Mouse (Mus musculus) kidney, postnatal 0 days (tissue): Measurements from ENCODE around the gene Mgarp. TPM values are rescaled to one million over a fixed set of nuclear protein-coding genes. Genes with fewer than 3 reads are reported as not detected.

Source experiments
- ATAC-seq: fragments of 200-750 bp; cut with Nextera tagmentation; replicated peaks from 2 replicates; pipeline ENCODE4 v1.8.0; 2017; ENCODE audit warnings: low read depth, moderate number of reproducible peaks, moderate TSS enrichment, moderate library complexity; ENCODE audit not compliant: low FRiP score
- DNase-seq: peaks from one replicate; pipeline ENCODE4 v3.0.0-alpha.2; 2016; ENCODE audit warnings: low spot score
- H3K27ac ChIP-seq: fragments of 300-500 bp; sonication (generic); 2 replicates; pipeline ENCODE4 v1.5.1; 2014; ENCODE audit warnings: mild to moderate bottlenecking
- H3K27me3 ChIP-seq: fragments of 300-500 bp; sonication (generic); 2 replicates; pipeline ENCODE4 v1.6.1; 2014; ENCODE audit warnings: low read length, mixed read lengths; ENCODE audit not compliant: insufficient read depth
- H3K36me3 ChIP-seq: fragments of 300-500 bp; sonication (generic); 2 replicates; pipeline ENCODE4 v1.6.1; 2014; ENCODE audit warnings: low read length, mixed read lengths; ENCODE audit not compliant: insufficient read depth
- H3K4me1 ChIP-seq: fragments of 300-500 bp; sonication (generic); replicated peaks from 2 replicates; pipeline ENCODE4 v1.6.1; 2014; ENCODE audit warnings: antibody characterized with exemption, low read length, mixed read lengths; ENCODE audit not compliant: insufficient read depth
- H3K4me2 ChIP-seq: fragments of 300-500 bp; sonication (generic); 2 replicates; pipeline ENCODE4 v1.6.1; 2014; ENCODE audit warnings: mild to moderate bottlenecking, low read length, moderate library complexity, mixed read lengths
- H3K4me3 ChIP-seq: fragments of 300-500 bp; sonication (generic); replicated peaks from 2 replicates; pipeline ENCODE4 v1.5.1; 2014; ENCODE audit warnings: low read depth, low read length
- H3K9ac ChIP-seq: fragments of 300-500 bp; sonication (generic); 2 replicates; pipeline ENCODE4 v1.6.1; 2014; ENCODE audit warnings: low read depth, low read length
- H3K9me3 ChIP-seq: fragments of 300-500 bp; sonication (generic); replicated peaks from 2 replicates; pipeline ENCODE4 v1.6.1; 2016; ENCODE audit warnings: low read length, inconsistent platforms, mixed read lengths
- CTCF ChIP-seq: IDR thresholded peaks from 2 replicates; pipeline ENCODE4 v1.5.1; 2016; ENCODE audit warnings: antibody characterized with exemption, low read depth, mild to moderate bottlenecking, moderate library complexity
- WGBS: fragments of 180-500 bp; shearing (Covaris S2); extraction: QIAGEN DNeasy Blood & Tissue Kit; methylation state at CpG from one replicate; pipeline ENCODE4 v1.1.7; 2014; 5-methylcytosine and 5-hydroxymethylcytosine counted together
- polyA plus RNA-seq: library from polyadenylated mRNA; unstranded; fragments of >200 nt; fragmentation: Nextera tagmentation; extraction: Ambion mirVana; gene quantifications from 2 replicates; pipeline ENCODE4 v1.2.1, GENCODE M21; 2015

Mgarp gene
- polyA plus RNA-seq, 1 experiment from 2014 or later: 0.76 TPM

DNA sequence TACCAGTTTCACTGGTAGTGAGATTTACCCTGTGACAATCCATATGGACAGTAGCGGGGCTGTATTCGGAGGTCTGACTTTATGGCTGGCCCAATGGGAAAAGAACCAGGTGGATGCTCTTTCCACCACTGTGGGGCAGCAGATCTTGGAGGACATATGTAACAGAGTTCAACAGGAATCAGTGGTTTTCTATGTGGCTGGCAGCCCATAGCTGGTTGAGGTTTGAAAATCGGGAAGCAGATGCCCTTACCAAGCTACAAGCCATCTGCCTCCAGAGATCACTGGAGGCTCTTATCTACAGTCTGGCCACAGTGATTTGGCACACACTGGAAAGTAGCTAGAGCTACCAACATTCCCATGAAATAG lies 31.0 kb downstream of the Mgarp start:
- ATAC-seq (no peak), DNase-seq (no peak)
- H3K27ac ChIP-seq: no peak overlapping the region
- H3K9ac ChIP-seq: 0 out of 2 replicates have a peak overlapping the region, but pooled peaks have one; percentile 40
- H3K27me3 ChIP-seq: no peaks in the 10 kb centered on the region
- WGBS: 10% methylated on average over 3 of the region's 3 CpGs
- H3K36me3 ChIP-seq: no peaks in the 10 kb centered on the region
- peak overlapping the region; percentile 88 for H3K4me2 ChIP-seq
- 0 out of 2 replicates have a peak, but pooled peaks cover 4% of the 10 kb centered on the region for H3K4me1 ChIP-seq
- peak overlapping the region; percentile 36 for H3K4me3 ChIP-seq
- no peak for TF ChIP-seq CTCF
- no peaks in the 10 kb centered on the region for H3K9me3 ChIP-seq

DNA sequence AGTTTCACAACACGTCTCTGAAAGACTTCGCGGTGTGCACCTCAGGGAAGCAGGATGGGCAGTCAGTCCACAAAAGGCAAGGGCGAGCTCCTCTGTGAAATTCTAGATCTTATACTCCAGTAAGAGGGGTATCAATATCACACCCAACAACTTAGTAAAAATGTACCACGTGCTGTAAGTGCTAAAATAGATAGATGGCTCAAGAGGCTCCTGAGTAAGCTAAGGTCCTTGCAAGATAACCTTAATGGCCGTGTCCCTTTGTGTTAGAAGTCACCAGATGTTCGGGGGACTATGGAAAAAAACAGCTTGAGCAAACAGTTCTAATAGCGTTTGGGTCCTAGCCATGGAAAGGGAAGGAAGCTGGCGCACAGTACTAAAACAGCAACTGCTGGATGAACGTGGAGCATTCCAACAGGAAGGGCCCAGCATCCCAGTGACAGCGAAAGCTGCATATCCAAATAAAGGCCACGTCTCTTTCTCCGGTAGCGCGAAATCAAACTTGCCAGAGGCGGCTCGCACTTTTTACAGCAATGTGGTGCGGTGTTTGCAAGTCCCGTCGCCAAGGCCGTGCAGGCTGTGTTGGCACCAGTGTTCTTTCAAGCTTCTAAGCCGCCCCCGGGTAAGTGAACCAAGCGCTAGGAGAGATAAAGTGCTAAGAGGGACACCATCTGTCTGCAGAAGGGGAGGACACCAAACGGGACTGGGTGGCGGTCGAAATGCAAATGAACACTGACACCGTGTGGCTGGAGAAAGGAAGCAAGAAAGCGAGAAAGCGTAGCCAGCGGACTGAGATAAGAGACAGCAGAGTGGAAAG lies 31.6 kb downstream of the Mgarp start:
- peak; percentile 96 for DNase-seq
- peak overlapping the region; percentile 36 for H3K4me3 ChIP-seq
- ATAC-seq: peak; percentile 82
- peak overlapping the region; percentile 60; the same call in 1 of the 2 replicates for H3K27ac ChIP-seq
- no peaks in the 10 kb centered on the region for H3K27me3 ChIP-seq
- 3% methylated on average over 31 of the region's 31 CpGs for WGBS
- peak overlapping the region; percentile 40; the same call in 1 of the 2 replicates for H3K9ac ChIP-seq
- no peaks in the 10 kb centered on the region for H3K9me3 ChIP-seq
- H3K36me3 ChIP-seq: no peaks in the 10 kb centered on the region
- H3K4me1 ChIP-seq: 0 out of 2 replicates have a peak, but pooled peaks cover 4% of the 10 kb centered on the region
- peak overlapping the region; percentile 88 for H3K4me2 ChIP-seq
- TF ChIP-seq CTCF: peak; percentile 92

GRCm38 (mm10) chr3:51361066-51361465 lies 35.5 kb downstream of the Mgarp start:
- ATAC-seq: no peak; the same call in 1 of the 2 replicates
- Histone ChIP-seq H3K27ac (no peak overlapping the region), H3K36me3 (no peaks in the 10 kb centered on the region), H3K27me3 (no peaks in the 10 kb centered on the region), H3K4me3 (no peak overlapping the region), H3K9ac (no peak overlapping the region), H3K9me3 (no peaks in the 10 kb centered on the region), H3K4me2 (no peak overlapping the region), H3K4me1 (0 out of 2 replicates have a peak, but pooled peaks cover 4% of the 10 kb centered on the region)
- peak; percentile 77 for DNase-seq
- 19% methylated on average over 9 of the region's 9 CpGs for WGBS
- no peak for TF ChIP-seq CTCF

DNA sequence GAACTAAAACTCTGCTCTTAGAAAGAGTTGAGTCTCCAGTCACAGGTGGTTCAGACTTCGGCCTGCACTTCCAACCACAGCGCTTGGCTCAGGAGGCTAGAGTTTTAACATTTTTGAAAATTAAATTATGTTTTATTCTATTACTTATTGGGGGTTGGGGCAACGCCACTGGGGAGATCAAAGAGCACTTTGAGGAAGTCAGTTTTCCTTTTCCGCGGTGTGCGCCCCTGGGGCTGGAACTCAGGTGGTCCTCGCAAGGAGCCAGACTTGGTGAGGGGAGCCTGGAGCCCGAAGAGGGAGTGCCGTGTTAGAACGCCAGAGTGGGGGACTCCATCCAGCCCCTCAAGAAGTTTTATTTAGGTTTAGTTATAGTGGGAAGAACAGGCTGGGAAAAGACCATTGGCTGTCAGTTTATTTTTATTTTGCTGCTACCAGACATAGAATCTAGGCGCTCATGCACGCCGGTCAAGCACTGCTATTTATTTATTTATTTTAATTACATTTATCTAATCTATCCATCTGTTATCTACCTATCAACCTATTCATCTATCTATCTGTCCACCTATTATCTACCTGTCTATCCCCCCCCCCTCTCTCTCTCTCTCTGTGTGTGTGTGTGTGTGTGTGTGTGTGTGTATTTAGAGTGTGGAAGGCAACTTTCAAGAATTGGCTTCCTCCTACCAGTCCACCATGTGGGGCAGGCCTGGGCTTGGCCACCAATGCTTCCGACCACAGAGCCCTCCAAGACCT lies 36.8 kb downstream of the Mgarp start:
- WGBS: 38% methylated on average over 14 of the region's 14 CpGs
- ATAC-seq (no peak), DNase-seq (no peak)
- no peak overlapping the region for H3K27ac ChIP-seq
- no peaks in the 10 kb centered on the region for H3K36me3 ChIP-seq
- no peaks in the 10 kb centered on the region for H3K4me1 ChIP-seq
- no peak overlapping the region for H3K9ac ChIP-seq
- no peak overlapping the region for H3K4me3 ChIP-seq
- TF ChIP-seq CTCF: no peak
- H3K4me2 ChIP-seq: peak overlapping the region; percentile 87; the same call in 1 of the 2 replicates
- no peaks in the 10 kb centered on the region for H3K9me3 ChIP-seq
- no peaks in the 10 kb centered on the region for H3K27me3 ChIP-seq

DNA sequence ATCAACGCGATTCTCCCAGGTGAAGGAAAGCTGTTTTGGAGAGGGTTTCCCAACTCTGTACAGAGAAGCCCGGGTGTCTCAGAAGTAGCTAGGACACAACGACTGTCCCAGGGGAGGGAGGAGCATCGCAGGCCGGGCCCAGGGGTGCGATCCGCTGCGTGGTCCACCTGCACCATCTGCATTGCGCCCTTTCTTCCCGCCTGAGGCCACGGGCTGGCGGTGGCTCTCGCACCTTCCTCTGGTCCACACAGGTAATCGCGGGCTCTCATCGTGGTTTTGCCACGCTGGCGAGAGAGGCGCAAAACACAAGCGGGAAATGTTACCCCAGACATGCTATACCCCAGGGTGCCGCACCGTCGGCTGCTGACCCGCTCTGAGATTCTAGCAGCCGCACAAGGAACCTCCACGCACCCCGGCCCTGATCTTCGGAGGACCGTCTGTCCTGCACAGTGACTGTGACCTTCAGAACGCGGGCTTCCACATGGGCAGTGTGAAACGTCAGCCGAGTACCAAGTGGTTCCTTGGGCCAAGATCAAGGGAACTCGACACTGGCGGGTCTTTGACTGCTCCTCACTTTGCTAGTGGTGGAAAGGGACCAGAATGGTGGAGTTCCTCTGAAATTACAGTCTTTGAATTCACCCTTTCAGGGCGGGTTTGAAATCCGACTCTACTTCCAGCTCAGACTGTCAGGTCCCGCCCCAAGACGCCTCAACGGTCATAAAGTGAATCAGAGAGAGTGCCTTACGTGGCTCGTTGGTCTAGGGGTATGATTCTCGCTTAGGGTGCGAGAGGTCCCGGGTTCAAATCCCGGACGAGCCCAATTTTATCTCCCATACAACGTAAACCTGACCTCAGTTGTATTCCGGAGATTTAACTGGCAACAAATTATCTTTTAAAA lies 37.6 kb downstream of the Mgarp start:
- Histone ChIP-seq H3K4me1 (no peaks in the 10 kb centered on the region), H3K4me2 (peak overlapping the region; percentile 87), H3K4me3 (peak overlapping the region; percentile 58), H3K27ac (no peak overlapping the region), H3K27me3 (no peaks in the 10 kb centered on the region), H3K9ac (peak overlapping the region; percentile 54), H3K36me3 (no peaks in the 10 kb centered on the region), H3K9me3 (no peaks in the 10 kb centered on the region)
- under 1% methylated on average over 50 of the region's 50 CpGs for WGBS
- TF ChIP-seq CTCF: no peak
- DNase-seq (peak; percentile 78), ATAC-seq (peak; percentile 76)
